Mouse (Mus musculus) thymus, postnatal 36 days (tissue): Measurements from ENCODE around the gene Utp18.
A peak's percentile ranks its signal among the peaks of the same experiment; 100 is the strongest.
"Not testable (repeated sequence)": the region's sequence is repeated elsewhere in the genome, so short reads cannot be mapped to it uniquely, and the experiment has no call there.

Source experiments
- DNase-seq, 2 experiments: peaks; one replicate each; pipeline ENCODE4 v3.0.0; 2022; ENCODE audit warnings: mixed read lengths in 2 of 2

The Utp18 gene

DNA sequence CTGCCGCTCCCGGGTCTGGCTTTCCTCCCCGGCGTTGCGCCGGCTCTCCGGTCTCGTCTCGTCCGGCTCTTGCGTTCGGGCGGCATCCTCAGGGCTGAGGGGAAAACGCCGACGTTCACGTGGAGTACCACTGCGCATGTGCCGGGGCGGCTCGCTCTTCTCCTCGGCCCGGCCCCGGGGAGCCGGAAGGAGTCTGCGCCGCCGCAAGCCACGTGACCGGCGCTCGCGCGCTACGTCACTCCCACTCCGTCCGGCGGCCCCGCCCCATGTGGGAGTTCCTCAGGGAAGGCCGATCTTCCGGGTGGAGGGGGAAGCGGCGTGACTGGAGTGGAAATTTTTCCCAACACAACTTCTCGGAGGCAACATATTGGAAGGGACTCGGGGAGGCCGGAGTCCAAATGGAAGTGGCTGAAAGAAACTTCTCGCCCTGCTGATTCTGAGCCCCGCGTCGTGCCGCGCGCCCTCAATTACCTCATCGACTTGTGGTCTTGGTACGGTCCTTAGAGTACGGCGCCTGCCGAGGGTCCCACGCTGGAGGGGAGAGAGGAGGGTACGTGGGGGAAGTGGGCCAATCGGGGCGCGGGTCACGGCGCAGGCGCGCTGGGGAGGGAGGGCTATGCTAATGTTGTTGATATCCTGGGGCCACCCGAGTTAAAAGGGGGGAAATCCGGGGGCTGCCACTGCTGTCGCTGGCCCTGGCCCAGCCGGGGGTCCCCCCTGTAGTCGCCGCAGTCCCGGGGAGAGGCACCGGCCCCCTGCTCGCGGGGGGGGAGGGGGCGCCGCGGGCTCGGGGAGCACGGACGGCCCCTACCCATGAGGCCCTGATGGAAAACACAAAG, at the start of gene Utp18, which contains the start of gene Mbtd1:
TSS of gene Utp18 (minus strand) at position 195 of the 839 bp plus-strand sequence.
TSS of gene Mbtd1 (plus strand) at position 281 of the 839 bp plus-strand sequence.
- peak; percentile 99 for DNase-seq

DNA sequence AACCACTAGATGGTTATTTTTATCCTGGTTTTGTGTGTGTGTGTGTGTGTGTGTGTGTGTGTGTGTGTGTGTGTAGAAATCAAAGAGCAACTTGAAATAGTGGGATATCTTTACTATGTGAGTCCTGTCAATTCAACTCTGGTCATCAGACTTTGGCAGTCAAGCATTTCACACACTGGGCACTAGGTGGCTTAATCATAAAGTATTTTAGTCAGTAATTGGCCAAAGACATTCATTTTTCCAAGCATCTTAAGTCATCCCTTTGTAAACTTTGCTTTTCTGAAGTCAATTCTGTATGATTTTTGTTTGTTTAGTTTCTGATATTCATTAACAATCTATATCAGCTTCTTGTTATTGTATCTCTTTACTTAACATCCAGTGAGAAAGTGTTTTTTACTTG, 43.5 kb upstream of the Utp18 start:
- no peak for DNase-seq

DNA sequence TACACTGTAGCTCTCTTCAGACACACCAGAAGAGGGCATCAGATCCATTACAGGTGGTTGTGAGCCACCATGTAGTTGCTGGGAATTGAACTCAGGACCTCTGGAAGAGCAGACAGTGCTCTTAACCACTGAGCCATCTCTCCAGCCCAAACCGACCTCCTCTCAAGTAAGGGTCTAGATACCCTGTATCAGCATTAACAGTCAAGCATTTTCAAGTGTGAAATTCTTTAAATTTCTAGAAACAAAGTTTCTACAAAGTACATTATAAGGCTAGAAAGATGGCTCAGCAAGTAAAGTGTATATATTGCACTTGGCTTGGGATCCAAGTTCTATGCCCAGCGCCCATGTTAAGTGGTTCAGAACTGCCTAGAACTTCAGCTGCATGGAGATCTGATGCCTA, 29.5 kb upstream of the Utp18 start:
- not testable (repeated sequence) for DNase-seq

DNA sequence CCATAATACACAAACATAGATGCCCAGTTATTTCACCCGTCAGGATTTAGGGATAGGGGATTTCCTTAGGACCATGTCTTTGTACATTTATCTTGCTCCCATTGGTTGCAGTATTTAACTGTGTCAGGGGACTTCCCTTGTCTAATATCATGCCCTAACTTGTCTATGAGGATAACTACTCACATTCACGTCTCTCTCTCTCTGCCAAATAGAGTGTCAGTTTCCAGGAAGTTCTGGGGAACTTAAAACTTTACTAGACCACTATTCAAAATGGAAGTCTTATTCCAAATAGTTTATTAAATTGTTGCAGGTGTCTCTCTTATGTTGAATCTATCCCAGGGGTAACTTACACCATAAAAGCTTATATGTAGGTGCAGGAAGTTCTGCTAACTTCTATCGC, 26.0 kb upstream of the Utp18 start:
- no peak for DNase-seq

DNA sequence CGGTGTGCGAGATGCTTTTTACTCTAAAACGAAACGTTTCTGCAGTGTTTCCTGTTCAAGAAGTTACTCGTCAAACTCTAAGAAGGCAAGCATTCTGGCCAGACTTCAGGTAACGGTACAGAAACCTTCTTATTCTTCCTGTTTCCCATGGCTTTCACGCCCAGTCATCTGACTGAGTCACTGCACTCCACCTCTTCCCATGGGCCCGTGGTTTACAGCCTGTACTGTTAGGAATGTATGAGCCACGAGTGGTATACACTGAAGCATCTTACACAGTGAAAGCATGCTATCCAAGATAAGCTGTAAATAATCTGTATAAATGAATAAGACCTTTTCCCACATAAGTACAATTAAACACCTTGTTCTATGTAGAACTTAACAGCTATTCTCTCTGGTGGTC, 23.3 kb upstream of the Utp18 start:
- DNase-seq = no peak

DNA sequence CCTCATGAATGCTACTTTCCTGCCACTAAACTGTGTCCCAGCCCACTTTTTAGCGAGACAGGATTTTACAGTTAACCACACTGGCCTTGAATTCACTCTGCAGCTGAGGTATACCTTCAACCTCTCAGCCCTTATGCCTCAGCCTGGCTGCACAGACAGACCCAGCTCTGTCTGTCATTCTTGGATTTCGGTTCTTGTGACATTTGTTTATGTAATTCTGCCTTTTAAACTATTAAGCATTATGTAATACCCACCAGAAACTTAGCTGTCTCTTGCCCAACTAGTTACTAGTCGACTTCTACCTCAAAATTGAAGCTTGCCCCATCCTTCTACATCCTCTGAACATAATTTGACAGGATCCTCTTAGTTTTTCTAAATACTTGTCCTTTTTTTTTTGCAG, 22.3 kb upstream of the Utp18 start:
- DNase-seq = no peak

DNA sequence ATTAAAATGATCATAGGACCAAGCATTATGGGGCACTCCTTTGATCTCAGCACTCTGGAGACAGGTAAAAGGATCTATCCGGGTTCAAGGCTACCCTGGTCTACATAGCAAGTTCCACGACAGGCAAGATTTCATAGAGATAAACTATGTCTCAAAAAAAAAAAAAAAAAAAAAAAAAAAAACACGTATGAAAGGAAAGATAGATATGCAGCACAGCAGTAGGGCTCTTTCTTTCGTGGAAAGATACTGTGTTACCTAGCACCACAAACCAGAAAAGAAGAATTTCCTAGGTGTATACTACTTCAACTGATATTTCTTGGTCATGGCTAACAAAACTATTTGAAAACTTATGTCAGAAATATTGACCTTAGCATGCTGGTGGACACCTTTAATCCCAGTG, 21.3 kb upstream of the Utp18 start:
- no peak for DNase-seq

DNA sequence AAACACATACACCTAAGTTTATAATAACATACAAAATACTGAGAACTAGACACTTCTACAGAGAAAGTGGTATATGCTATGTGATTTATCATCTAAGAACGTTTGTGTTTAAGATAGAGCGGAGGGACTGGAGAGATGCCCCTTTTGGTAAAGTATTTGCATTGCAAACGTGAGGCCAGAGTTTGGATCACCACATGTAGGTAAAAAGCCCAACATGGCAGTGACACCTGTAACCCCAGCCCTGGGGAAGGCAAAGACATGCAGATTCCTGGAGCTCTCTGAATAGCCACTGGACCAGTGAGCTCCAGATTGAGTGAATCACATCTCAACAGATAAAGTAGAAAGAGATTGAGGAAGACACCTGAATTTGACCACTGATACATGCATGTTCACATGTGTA, 12.2 kb upstream of the Utp18 start:
- DNase-seq = no peak

DNA sequence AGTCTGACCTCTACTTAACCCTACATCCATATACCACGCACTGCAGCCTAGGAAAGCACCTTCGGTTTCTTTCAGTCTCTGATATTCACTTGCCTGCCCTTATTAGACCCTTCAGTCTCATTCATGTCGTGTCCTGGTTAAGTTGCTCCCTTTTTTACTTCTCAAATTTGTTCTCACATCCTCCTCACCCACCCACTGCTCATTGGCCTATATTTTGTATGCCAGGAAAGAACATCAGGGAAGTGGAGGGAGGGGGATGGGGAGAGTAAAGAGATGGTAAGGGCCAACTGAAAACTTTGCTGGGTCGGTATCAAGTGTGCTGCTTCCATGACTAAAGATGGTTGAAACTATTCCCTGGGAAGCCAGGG, 1.5 kb upstream of the Utp18 start:
- DNase-seq = no peak

DNA sequence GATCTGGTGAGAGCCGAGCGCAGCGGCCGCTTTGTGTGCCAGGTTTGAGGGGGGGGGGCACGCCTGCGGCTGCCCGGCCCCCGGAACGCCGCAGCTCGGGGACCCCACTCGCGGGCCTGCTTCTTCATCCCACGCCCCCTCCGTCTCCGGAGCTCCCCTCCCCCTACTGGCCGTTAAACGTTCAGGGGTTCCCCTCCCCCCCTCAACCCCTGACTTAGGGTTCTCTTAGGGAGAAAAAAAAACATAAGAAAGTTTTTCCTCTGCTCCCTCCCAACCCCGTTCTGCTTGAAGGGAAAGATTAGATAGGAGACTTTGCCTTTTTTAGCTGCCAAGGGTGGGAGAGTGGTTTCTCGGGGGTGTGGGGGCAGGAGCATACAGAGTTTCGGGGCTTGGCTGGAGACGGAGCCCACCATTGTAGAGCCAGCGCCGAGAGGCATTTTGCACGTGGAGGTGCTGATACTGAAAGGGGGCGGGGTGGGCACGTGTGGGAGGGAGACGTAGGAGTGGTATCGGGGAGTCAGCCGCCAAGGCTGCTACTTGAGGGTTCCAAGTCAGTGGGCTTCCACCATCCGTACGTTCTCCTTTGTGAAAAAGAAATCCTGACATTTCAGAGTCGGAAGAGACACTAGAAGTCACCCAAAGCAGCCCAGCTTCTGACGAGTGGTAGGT, 979 bp upstream of the Utp18 start:
- peak; percentile 48 to 63 for DNase-seq

DNA sequence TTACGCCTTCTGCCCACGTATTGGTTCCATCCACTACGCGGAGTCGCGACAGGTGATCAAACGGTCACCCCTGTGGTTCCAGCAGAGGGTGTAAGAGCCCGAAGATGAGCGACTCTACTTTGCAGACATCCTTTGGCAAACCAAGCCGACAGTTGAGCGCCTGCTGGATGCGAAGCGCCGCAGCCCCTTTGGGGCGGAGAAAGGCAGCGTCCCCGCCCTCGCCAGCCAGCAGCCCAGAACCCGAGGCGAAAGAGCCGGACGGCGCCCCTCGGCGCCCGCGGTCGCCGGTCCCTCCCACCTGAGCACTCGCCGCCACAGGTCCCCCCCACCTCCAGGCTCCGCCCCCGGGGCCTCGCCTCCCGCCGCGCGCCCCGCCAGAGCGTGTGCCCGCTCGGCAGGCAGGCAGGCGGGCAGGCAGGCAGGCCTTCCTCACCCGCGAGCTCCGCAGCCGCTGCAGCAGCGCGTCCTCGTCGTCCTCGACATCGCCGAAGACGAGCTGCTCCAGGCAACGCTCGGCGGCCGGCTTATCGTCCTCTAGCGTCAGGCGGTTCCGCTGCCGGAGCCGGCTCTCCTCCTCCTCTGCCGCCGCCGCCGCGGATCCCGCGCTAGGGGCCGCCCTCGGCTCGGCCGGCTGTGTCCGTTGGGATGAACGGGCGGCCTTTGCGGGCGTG, 530 bp downstream of the Utp18 start:
- peak; percentile 76 to 86 for DNase-seq

DNA sequence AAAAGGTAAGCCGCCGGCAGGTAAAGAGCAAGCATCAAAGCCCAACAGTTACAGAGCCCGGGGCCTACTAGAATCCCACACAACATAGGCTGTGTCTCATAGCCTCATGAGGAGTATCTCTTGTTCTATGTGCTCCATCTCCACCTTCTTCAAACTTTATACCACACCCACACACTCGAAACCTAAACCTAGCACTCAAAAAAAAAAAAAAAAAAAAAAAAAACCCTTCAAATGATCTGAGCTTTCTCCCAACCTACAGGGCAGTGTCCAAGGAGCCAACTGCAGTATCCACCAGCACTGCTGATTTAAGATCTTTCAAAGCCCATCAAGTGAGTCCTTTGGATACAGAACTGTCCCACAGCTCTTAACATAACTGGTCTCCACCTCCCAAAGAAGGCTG, 1.5 kb downstream of the Utp18 start:
- DNase-seq = no peak

DNA sequence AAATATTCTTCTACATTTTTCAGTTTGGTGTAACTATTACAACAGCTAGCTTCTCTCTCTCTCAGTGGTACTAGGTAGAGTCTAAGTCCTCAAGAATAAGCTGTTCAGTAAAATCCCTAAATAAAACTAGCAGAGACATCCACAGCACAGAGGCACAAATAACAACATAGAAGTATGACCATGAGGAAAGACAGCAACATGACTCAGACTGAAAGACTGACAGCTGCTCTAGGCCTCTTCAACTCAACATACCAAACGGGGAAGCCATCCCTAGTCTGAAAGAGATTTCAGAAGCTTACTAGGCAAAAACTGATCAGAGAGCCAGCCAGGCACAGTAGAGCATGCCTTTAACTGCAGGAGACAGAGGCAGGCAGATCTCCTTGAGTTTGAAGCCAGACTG, 22.9 kb downstream of the Utp18 start:
- DNase-seq = no peak

DNA sequence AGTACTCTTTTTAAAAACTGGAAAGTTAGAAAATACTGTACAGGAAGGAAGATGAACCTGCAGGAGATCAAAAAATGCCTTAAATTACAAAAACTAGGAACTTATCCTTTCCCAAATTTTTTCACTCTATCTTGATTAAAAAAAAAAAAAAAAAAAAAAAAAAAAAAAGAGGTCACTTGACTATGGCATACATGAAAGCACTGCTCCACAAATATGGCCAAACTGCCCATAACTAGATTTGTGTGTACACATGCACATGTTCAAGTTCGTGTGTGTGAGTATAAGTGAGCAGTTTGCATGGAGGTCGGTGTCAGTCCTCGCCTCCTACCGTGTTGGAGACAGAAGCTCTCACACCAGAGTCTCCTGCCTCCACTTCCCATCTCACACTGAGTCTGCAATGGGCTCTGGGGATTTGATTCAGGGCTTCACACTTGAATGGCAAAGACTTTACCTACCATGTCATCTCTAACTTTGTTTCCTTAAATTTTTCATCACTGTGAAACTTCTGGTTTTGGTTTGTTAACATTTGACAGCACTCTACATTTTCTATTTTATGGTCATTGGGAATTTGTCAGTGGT, 23.4 kb downstream of the Utp18 start:
- no peak for DNase-seq

DNA sequence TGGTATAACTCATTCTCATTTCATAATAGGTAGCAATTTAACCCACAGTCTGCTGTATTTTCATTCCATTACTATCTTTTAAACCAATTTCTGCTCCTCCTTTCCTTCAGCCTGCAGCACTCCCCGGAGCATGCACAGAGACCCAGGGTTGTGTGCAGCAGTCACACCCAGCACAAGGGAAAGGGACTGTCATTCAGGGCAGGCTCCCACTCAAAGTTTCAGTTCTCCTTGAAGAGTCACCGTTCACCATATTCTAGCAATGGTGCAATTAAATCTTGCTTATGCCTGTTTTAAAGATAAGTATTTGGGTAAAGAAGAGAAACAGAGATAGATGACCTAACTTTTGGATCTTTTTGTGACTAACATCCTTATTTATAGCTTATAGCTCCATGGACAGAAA, 24.4 kb downstream of the Utp18 start:
- no peak for DNase-seq

DNA sequence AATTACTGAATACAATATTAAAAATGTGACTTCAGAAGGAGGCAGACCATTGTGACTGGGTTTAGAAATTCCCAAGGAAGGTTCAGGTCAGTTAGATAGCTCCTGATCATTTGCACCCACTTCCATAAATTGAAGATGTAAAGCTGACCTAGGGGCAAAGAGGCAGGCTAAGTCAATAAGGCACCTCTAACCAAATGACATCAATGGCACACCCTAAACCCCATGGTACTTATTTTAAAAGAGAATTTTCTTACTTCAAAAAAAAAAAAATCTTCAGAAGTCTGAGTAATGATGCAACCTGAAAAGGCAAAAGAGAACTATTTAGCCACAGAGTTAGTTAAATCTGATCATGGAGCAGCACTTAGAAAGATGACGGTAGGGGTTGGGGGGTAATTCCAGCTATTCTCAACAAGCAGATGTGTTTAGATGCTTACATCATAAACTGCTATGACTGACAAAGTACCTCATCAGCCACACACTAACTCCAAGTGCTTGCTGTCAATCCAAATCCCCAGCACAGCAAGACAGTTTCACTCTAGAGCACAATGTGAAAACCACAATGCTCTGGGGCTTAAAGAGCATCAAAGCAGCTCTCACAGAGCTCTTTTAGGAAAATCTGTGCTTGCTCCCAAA, 24.9 kb downstream of the Utp18 start:
- DNase-seq = no peak

DNA sequence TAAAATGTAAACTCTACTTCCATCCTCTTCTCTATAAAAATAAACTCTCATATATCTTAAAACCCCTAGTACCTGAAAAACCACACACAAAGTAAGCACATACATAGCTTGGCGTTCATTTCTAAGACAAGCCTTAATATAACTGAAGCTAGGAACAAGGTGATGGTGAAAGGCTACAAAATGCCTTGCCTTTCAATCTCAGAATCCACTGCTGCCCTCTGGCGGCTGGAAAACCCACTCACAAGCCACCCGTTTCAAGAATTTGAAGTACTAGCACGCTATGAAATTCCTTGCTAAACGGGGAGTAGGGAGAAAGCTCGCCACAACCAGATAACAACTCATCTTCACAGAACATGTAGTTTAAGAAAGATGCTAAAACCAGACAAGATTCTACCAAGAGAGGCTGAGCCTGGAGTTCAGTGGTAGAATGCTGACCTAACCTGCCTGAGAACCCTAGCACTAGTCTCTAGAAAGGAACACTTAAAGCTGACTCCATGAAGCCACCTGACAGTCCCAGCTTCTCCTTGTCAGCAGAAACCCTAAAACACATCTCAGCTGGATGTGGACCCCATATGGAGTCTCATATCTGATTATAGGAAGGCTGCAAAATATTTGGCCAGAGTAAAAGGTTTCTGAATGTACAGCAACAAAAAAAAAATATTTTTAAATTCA, 29.1 kb downstream of the Utp18 start:
- peak; percentile 46 to 58 for DNase-seq

DNA sequence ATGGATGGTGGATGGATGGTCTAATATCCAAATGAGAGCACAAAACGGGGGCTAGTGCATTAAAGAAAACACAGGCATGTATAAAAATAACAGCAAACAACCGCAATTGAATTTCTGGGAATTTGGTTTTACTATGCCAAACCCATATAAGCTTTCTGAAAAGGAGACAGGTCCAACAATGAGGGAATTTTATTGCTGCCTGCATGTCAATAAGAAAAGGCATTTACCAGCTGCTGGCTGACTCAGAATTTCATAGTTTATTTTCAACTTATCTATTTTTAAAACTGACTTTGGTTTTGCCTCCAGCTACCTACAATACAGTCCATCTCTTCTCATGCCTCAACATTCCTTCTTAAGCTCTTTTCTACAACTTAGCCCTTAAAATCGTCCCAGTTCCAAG, 33.0 kb downstream of the Utp18 start:
- DNase-seq = no peak

DNA sequence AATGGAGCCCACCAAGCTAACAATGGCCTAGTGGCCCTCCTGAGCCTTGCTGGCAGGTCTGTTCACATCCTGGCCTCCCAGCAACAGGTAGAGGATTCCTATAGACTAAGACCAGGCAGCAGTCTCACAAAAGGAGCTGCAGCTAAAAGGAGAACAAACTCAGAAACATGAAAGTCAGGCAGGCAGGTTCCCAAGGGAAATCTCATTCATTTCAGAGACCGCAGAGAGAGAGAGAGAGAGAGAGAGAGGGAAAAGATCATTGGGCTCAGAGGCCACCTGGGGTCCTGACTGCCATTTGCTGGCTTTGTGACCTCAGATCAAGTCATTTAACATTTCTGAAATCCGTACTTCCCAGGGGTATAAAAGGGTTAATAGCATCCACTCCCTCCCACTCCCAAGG, 38.2 kb downstream of the Utp18 start:
- DNase-seq = no peak

DNA sequence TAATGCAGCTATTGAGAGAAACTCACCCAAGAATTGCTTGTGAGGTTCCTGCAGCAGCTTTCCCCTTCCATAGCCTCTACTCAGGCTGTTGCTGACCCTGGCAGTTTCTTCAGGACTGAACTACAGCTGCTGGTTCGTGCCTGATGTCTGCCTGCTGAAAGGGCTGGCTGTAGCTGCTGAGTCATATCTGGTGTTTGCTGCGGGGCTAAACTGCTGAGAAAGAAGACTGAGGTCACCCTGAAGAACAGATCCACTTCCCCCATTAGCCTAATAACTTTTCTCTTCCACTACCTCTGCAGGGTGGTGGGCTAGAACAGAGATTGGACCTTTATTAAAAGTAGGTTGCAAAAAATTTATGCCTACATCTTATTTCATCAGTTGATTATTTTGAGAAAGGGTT, 49.8 kb downstream of the Utp18 start:
- no peak for DNase-seq

DNA sequence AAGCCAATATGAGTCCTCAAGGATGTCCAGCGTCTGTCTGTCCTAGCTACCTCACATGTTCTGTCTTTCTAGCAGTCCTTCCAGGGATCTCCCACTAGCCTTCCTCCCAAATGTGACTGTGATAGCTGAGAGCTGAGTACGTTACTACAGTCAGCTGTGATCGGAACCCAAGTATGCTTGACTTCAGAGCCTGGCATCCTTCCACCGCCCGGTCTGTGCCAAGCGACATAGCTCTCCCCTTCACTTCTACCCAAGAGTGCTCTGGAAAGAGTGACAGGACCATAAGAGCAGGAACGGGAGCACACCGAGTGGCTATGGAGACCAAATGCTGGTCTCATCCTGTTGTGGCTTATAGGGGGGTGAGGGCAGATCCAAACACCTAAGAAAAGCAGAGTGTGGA, 55.6 kb downstream of the Utp18 start:
- DNase-seq = no peak

DNA sequence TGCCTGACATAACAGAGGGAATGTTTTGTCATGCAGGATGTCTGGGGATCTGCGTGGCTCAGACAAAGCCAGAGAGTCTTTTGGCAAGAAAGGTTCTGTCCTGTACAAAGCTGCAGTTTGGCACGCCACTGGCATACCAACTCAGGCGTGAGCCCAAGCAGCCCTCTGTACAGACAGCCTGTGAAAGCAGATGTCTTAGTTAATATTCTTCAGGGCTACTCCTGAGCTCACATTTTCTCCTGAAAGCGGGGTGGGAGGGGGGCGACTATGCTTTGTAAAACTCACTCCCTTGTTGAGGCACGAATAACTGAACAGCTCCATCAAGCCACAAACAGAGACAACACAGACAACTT, 56.3 kb downstream of the Utp18 start:
- DNase-seq = no peak
